Mouse (Mus musculus): ENCODE results near the gene Ctsq. TPM values are rescaled to one million over a fixed set of nuclear protein-coding genes. Genes with fewer than 3 reads are reported as not detected.
"Not testable (repeated sequence)": the region's sequence is repeated elsewhere in the genome, so short reads cannot be mapped to it uniquely, and the experiment has no call there.

Gene Ctsq
- polyA plus RNA-seq, 2 experiments = not detected

DNA sequence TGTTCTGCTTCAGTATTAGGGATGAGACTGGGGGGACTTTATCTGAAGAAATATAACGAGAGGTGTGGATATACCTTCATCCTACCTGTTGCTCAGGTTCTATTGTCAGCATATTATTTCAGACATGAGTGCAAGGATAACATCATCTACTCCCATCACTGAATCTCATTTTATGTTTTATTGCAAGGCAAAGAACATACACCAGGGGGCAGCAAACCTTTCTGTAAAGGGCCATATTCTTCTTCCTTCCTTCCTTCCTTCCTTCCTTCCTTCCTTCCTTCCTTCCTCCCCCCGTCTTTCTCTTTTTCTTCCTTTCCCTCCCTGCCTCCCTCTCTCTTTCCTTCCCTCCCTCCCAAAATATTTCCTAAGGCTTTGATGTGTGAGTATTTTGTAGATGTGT, 42.8 kb downstream of the Ctsq start:
- no peak overlapping the region for H3K9ac ChIP-seq (replicated peaks)
- H3K4me2 ChIP-seq (ENCODE audit: low read depth) = no peak overlapping the region
- H3K4me3 ChIP-seq (ENCODE audit: insufficient read depth in 1 of 2, low read depth in 2 of 2, low read length in 2 of 2) = no peak overlapping the region
- no peak overlapping the region for H3K27ac ChIP-seq
- no peaks in the 10 kb centered on the region for H3K36me3 ChIP-seq (replicated peaks; ENCODE audit: control insufficient read depth, insufficient read depth, low read depth)
- ATAC-seq (ENCODE audit: insufficient read depth) (no peak), DNase-seq (ENCODE audit: low read depth in 3 of 3, low spot score in 3 of 3) (no peak)
- no peaks in the 10 kb centered on the region for H3K9me3 ChIP-seq (ENCODE audit: control insufficient read depth, low read length)
- H3K27me3 ChIP-seq (ENCODE audit: control insufficient read depth, insufficient read depth, low read length) = no peaks in the 10 kb centered on the region
- TF ChIP-seq EP300 (IDR thresholded peaks at IDR 0.05; ENCODE audit: low read depth) (no peak), CTCF (IDR thresholded peaks at IDR 0.05; ENCODE audit: low read depth) (no peak; the same call in 1 of the 2 replicates)
- no peaks in the 10 kb centered on the region for H3K4me1 ChIP-seq (replicated peaks; ENCODE audit: control insufficient read depth in 2 of 2, insufficient read depth in 2 of 2, low read length in 1 of 2)
- WGBS (ENCODE audit: insufficient replicate concordance) = 32% methylated on average over 2 of the region's 2 CpGs

DNA sequence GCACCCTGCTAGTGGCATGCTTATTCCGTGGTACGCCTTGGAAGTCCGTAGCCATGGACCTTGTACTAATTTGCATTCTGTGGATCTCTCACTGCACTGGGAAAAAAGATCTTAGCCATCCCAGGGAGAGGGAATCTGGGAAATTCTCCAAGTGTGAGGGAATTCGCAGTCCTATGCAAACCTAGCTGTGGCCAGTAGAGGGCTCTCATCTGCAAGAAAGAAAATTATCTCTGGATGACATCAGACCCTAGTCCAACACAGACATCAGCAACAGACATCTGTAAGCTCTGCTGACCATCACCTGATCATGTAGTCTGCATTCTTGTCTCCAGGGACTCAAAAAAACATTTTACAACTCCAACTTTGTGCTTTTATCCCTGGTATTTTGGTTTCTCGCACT, 53.5 kb downstream of the Ctsq start:
- not testable (repeated sequence) for H3K27ac ChIP-seq

More for the DNA sequence above, 53.5 kb downstream of the Ctsq start:
- H3K4me1 ChIP-seq (replicated peaks; ENCODE audit: control insufficient read depth in 2 of 2, insufficient read depth in 2 of 2, low read length in 1 of 2); H3K4me3 ChIP-seq (ENCODE audit: insufficient read depth in 1 of 2, low read depth in 2 of 2, low read length in 2 of 2); H3K27me3 ChIP-seq (ENCODE audit: control insufficient read depth, insufficient read depth, low read length); H3K36me3 ChIP-seq (replicated peaks; ENCODE audit: control insufficient read depth, insufficient read depth, low read depth); H3K4me2 ChIP-seq (ENCODE audit: low read depth); ATAC-seq (ENCODE audit: insufficient read depth); H3K9me3 ChIP-seq (ENCODE audit: control insufficient read depth, low read length); H3K9ac ChIP-seq (replicated peaks); DNase-seq (ENCODE audit: low read depth in 3 of 3, low spot score in 3 of 3): not testable (repeated sequence)
- WGBS (ENCODE audit: insufficient replicate concordance) = 60% methylated on average over 5 of the region's 5 CpGs

Other genes starting within 250 kb of the Ctsq start
- not detected in 2 replicates for gene Ctsll3, start 237.8 kb downstream of the Ctsq start, polyA plus RNA-seq (2012; rRNA removed)
- gene Ctsll3, start 237.8 kb downstream of the Ctsq start, polyA plus RNA-seq (2014; fragmentation: Nextera tagmentation; extraction: Ambion mirVana) = not detected in 2 replicates
- gene 4930486L24Rik, start 176.2 kb downstream of the Ctsq start, polyA plus RNA-seq (2012; rRNA removed) = 0.06 TPM in 1 of 2 replicates, not detected in the other
- 0.06 TPM in 1 of 2 replicates, not detected in the other for gene 4930486L24Rik, start 176.2 kb downstream of the Ctsq start, polyA plus RNA-seq (2014; fragmentation: Nextera tagmentation; extraction: Ambion mirVana)
- 0.11 and 0.23 TPM in 2 replicates for gene Gm49392, start 143.7 kb downstream of the Ctsq start, polyA plus RNA-seq (2012; rRNA removed)
- not detected in 2 replicates for gene Gm49392, start 143.7 kb downstream of the Ctsq start, polyA plus RNA-seq (2014; fragmentation: Nextera tagmentation; extraction: Ambion mirVana)
- 3.3 and 4.9 TPM in 2 replicates for gene Ctla2b, start 143.2 kb downstream of the Ctsq start, polyA plus RNA-seq (2012; rRNA removed)
- gene Ctla2b, start 143.2 kb downstream of the Ctsq start, polyA plus RNA-seq (2014; fragmentation: Nextera tagmentation; extraction: Ambion mirVana) = 7.8 and 8.1 TPM in 2 replicates
- gene Tpbpb, start 135.8 kb downstream of the Ctsq start, polyA plus RNA-seq (2012; rRNA removed) = not detected in 2 replicates
- not detected in 2 replicates for gene Tpbpb, start 135.8 kb downstream of the Ctsq start, polyA plus RNA-seq (2014; fragmentation: Nextera tagmentation; extraction: Ambion mirVana)
- not detected in 2 replicates for gene Gm49393, start 105.0 kb downstream of the Ctsq start, polyA plus RNA-seq (2012; rRNA removed)
- gene Gm49393, start 105.0 kb downstream of the Ctsq start, polyA plus RNA-seq (2014; fragmentation: Nextera tagmentation; extraction: Ambion mirVana) = not detected in 2 replicates
- 1.00 and 5.0 TPM in 2 replicates for gene Gm49391, start 104.1 kb downstream of the Ctsq start, polyA plus RNA-seq (2012; rRNA removed)
- gene Gm49391, start 104.1 kb downstream of the Ctsq start, polyA plus RNA-seq (2014; fragmentation: Nextera tagmentation; extraction: Ambion mirVana) = 1.8 and 2.9 TPM in 2 replicates
- 7.6 and 14.9 TPM in 2 replicates for gene Ctla2a, start 104.0 kb downstream of the Ctsq start, polyA plus RNA-seq (2012; rRNA removed)
- 32.3 and 36.0 TPM in 2 replicates for gene Ctla2a, start 104.0 kb downstream of the Ctsq start, polyA plus RNA-seq (2014; fragmentation: Nextera tagmentation; extraction: Ambion mirVana)
- 0.08 and 0.12 TPM in 2 replicates for gene Tpbpa, start 98.6 kb downstream of the Ctsq start, polyA plus RNA-seq (2012; rRNA removed)
- gene Tpbpa, start 98.6 kb downstream of the Ctsq start, polyA plus RNA-seq (2014; fragmentation: Nextera tagmentation; extraction: Ambion mirVana) = not detected in 2 replicates
- gene Ctsj, start 34.7 kb downstream of the Ctsq start, polyA plus RNA-seq (2012; rRNA removed) = 0.04 TPM in 1 of 2 replicates, not detected in the other
- gene Ctsj, start 34.7 kb downstream of the Ctsq start, polyA plus RNA-seq (2014; fragmentation: Nextera tagmentation; extraction: Ambion mirVana) = not detected in 2 replicates
- not detected in 2 replicates for gene Ctsr, start 123.6 kb upstream of the Ctsq start, polyA plus RNA-seq (2012; rRNA removed)
- not detected in 2 replicates for gene Ctsr, start 123.6 kb upstream of the Ctsq start, polyA plus RNA-seq (2014; fragmentation: Nextera tagmentation; extraction: Ambion mirVana)
- gene Cts6, start 162.8 kb upstream of the Ctsq start, polyA plus RNA-seq (2012; rRNA removed) = not detected in 2 replicates
- gene Cts6, start 162.8 kb upstream of the Ctsq start, polyA plus RNA-seq (2014; fragmentation: Nextera tagmentation; extraction: Ambion mirVana) = not detected in 2 replicates
- gene Cts8, start 214.7 kb upstream of the Ctsq start, polyA plus RNA-seq (2012; rRNA removed) = not detected in 2 replicates
- gene Cts8, start 214.7 kb upstream of the Ctsq start, polyA plus RNA-seq (2014; fragmentation: Nextera tagmentation; extraction: Ambion mirVana) = not detected in 2 replicates
- not detected in 2 replicates for gene Gm49398, start 248.2 kb upstream of the Ctsq start, polyA plus RNA-seq (2012; rRNA removed)
- not detected in 2 replicates for gene Gm49398, start 248.2 kb upstream of the Ctsq start, polyA plus RNA-seq (2014; fragmentation: Nextera tagmentation; extraction: Ambion mirVana)

Data from liver, embryonic 14.5 days (tissue).